ENCODE assay signal across 9 mouse cellular contexts in genomic region chr15:27315964-27316745, GRCm38 (mm10).
DNase-seq lines count a peak whose midpoint lies in the region; ATAC-seq and TF ChIP-seq lines count a peak whose summit lies in the region.
"Had no signal": no experiment of that assay in that cellular context is flagged by ENCODE, and none has a peak within 500 bp of the region (broad histone marks: within the 10 kb centered on the region; RNA-seq: fewer than 3 reads in every experiment).

No protein-coding gene starts in this region.

- H3K27me3 ChIP-seq in heart, adult 2 months (ENCODE audit: control insufficient read depth, insufficient read depth, low read length) = 0 out of 2 replicates have a peak, but pooled peaks cover 1% of the 10 kb centered on the region
- no peaks in the 10 kb centered on the region for H3K27me3 ChIP-seq in heart, embryonic 10.5 days (ENCODE audit: insufficient read depth, poor library complexity, severe bottlenecking)
- no peaks in the 10 kb centered on the region for H3K27me3 ChIP-seq in hindbrain, embryonic 16.5 days (replicated peaks; ENCODE audit: control insufficient read depth, insufficient read depth, low read length)

- ATAC-seq in hindbrain, embryonic 16.5 days = peak; percentile 50; the same call in 1 of the 2 replicates

- WGBS in heart, adult 2 months = 49% methylated on average over 4 of the region's 4 CpGs
- 52% methylated on average over 4 of the region's 4 CpGs for WGBS in heart, embryonic 10.5 days
- 50% methylated on average over 4 of the region's 4 CpGs for WGBS in hindbrain, embryonic 16.5 days

- H3K9ac ChIP-seq in heart, adult 2 months (ENCODE audit: low read depth, low read length) = no peak overlapping the region
- no peak overlapping the region for H3K9ac ChIP-seq in hindbrain, embryonic 16.5 days (ENCODE audit: low read depth, low read length)

- H3K4me2 ChIP-seq in hindbrain, embryonic 16.5 days (ENCODE audit: low read length) = no peak overlapping the region

- H3K4me1 ChIP-seq in heart, adult 2 months (ENCODE audit: control insufficient read depth, insufficient read depth, low read length) = no peaks in the 10 kb centered on the region
- H3K4me1 ChIP-seq in heart, embryonic 10.5 days = no peaks in the 10 kb centered on the region
- no peaks in the 10 kb centered on the region for H3K4me1 ChIP-seq in hindbrain, embryonic 16.5 days (ENCODE audit: control insufficient read depth, insufficient read depth, low read depth, low read length)

- H3K27ac ChIP-seq in heart, adult 2 months = no peak overlapping the region
- no peak overlapping the region for H3K27ac ChIP-seq in heart, embryonic 10.5 days
- H3K27ac ChIP-seq in hindbrain, embryonic 16.5 days (ENCODE audit: low read depth, low read length) = no peak overlapping the region

- no peak for TF ChIP-seq EP300 in heart, adult 2 months (IDR thresholded peaks at IDR 0.05; ENCODE audit: insufficient read depth, low read depth, low read length)

- intact Hi-C loops in heart, adult 2 months (cut with DNase I) = no loop called here
- intact Hi-C loops in heart, postnatal 25 days (cut with DNase I) = loop anchor here (2.0 kb wide), 2 partner anchors 297 to 327 kb away; no protein-coding TSS in a partner anchor

- TF ChIP-seq CTCF in heart, adult 2 months (IDR thresholded peaks at IDR 0.05) = peak; percentile 74

- no peak for DNase-seq in heart, adult 2 months
- no peak for DNase-seq in heart, embryonic 10.5 days (ENCODE audit: low spot score)
- DNase-seq in 416B (ENCODE audit: low read depth) (peak; percentile 60), adipocyte (ENCODE audit: low spot score) (peak; percentile 64)
- no peak for DNase-seq in T-cell, adult 2 months (ENCODE audit: low spot score)
- DNase-seq in adrenal gland, postnatal 4 days (ENCODE audit: low spot score in 2 of 2) = no peak
- no peak for DNase-seq in heart, postnatal 25 days (ENCODE audit: low spot score)
- DNase-seq: gastrocnemius, postnatal 36 days had no signal

- no peaks in the 10 kb centered on the region for H3K9me3 ChIP-seq in heart, embryonic 10.5 days
- H3K9me3 ChIP-seq in hindbrain, embryonic 16.5 days (ENCODE audit: control insufficient read depth, low read length) = no peaks in the 10 kb centered on the region

- no peaks in the 10 kb centered on the region for H3K79me2 ChIP-seq in heart, adult 2 months (replicated peaks; ENCODE audit: control insufficient read depth, insufficient read depth, low read length)

- no peak for TF ChIP-seq POLR2A in heart, adult 2 months (IDR thresholded peaks at IDR 0.05; ENCODE audit: insufficient read depth, low read depth, low read length)

- no peak overlapping the region for H3K4me3 ChIP-seq in heart, adult 2 months
- no peak overlapping the region for H3K4me3 ChIP-seq in heart, embryonic 10.5 days
- no peak overlapping the region for H3K4me3 ChIP-seq in hindbrain, embryonic 16.5 days (ENCODE audit: low read length)

- H3K36me3 ChIP-seq in heart, adult 2 months (ENCODE audit: control insufficient read depth, insufficient read depth, low read length) = no peaks in the 10 kb centered on the region
- no peaks in the 10 kb centered on the region for H3K36me3 ChIP-seq in heart, embryonic 10.5 days
- no peaks in the 10 kb centered on the region for H3K36me3 ChIP-seq in hindbrain, embryonic 16.5 days (ENCODE audit: control insufficient read depth, insufficient read depth, low read length)

Comparison
In these comparisons a context has a peak if more than half of its experiments do, and no peak if none do; other contexts are left out.
1. DNase-seq: peak in 416B (single experiment) and adipocyte (single experiment); none in heart, adult 2 months (0 of 2), heart, embryonic 10.5 days (single experiment), T-cell, adult 2 months (single experiment), adrenal gland, postnatal 4 days (0 of 2) and heart, postnatal 25 days (single experiment).